Mouse (Mus musculus) cerebellum, postnatal 14 days (tissue): Measurements from ENCODE around the gene Odc1.

Source experiments
- DNase-seq, 2 experiments: peaks; one replicate each; pipeline ENCODE4 v3.0.0; 2021; ENCODE audit warnings: mixed read lengths in 2 of 2

Odc1 gene

DNA sequence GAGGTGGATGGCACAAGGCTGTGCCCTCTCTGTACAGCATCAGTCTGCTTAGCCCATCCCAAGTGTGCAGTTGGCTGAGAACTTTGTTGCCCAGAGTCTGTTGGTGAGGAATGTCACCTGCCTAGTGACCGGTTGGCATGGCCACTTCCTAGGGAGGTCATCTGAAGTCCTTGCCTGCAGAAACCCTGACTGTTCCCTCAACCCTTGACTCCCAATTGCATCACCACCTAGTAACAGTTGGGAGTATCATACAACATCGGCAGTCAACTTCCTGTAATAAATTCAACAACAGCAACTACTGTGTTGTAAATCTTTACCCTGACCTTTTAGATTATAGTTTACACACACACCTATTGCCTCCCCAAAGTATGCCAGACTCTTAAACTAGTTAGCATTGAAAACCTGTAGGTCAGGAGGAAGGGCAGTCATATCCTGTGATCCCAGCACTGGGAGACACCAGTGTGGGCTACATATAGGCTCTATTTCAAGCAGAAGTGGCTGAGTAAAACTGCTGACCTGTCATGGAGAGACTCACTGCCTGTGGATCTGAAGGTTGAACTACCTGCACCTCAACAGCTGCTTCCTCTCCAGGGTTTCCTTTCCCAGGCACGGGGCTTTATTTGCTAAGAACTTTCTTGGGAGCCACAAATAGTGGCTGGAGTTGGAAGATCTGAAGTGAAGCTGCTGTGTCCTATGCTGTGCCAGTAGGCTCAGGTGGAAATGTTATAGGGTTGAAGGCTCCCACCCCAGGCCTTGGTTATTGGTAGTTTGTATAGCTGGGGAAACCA, 6.8 kb downstream of the Odc1 start:
- DNase-seq: no peak

DNA sequence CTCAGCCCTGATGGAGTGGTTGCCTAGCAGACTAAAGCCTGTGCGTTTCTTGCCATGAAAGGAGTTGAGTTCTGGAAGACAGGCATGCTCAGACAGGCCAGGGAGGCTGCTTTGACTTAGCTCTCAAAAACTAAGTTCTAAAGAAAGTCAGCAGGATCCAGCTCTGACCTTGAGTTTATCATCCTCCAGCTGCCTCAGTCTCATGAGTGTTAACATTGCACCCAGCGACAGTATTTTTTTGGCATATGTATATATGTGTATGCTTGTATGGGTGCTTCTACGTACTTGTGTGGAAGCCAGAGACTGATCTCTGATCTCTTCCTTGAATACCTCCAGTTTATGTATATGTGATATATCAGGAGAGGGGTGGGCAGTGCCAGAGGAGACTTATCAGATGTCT, 7.8 kb downstream of the Odc1 start:
- no peak for DNase-seq

DNA sequence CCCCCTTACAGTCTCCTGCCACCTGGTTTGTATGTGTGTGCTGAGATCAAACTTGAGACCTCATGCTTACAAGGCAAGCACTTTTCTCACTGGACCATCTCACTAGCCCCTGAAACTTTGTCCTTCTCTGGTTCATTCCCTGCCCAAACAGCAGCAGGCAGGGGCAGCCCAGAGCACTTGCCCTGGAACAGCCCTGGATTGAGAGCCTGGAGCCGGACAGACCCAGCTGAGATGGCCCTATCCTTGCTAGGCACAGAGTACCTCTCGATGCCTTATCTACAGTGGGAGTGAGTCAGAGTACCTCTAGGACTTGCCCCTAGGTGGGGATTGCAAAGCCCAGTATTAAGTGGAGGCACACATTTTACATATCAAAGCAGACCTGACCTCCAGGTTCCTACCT, 8.4 kb downstream of the Odc1 start:
- no peak for DNase-seq

DNA sequence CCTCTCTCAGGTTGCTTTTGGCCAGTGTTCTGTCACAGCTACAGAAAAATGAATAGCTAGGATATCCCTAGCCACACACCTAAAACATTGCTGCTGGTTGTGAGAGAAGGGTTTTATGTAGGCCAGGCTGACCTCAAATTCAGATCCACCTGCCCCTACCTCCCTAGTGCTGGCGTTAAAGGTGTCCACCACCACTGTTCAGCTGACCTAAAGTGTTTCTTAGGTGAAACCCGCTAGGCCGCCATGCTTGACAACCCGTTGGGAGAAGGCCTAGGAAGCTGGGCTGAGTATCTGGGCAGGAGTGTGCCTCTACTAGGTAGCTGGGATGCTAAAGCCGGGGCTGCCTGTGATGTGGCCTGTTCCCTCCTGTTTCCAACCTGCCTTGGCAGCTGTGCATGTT, 9.0 kb downstream of the Odc1 start:
- DNase-seq: no peak

DNA sequence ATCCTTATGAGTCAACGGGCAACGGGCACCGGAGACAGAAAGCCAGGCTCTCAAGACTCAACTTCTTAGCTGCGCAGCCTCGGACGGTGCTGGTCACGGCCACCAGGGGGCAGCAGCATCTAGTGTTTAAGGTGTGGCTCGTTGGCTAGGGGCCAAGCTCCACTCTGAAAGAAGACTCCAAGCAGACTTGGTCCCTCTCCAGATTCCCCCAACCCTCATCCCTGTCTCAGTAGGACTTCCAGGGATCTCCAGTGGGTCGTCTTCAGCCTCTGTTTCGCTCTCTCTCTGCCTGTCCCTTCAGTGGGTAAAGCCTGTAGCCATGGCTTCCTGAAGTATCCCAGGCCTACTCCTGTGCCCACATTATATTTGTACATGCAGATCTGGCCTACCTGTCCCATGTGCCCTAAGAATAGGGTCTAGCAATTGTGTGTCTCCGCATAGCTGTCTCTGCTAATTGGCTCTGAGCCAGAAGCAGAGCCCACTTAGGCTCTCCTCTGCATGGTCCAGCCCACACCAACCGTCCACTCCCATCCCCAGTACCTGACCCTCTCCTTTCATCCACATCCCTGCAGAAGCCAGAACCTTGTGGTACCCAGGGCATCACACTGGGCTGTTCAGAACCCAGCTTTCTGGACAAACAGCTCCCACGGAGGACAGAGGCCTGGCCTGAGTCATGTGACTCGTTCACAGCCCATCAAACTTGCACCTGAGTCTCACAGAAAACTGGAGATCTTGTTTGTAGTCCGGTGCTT, 9.8 kb downstream of the Odc1 start:
- peak; percentile 96 to 99 for DNase-seq

DNA sequence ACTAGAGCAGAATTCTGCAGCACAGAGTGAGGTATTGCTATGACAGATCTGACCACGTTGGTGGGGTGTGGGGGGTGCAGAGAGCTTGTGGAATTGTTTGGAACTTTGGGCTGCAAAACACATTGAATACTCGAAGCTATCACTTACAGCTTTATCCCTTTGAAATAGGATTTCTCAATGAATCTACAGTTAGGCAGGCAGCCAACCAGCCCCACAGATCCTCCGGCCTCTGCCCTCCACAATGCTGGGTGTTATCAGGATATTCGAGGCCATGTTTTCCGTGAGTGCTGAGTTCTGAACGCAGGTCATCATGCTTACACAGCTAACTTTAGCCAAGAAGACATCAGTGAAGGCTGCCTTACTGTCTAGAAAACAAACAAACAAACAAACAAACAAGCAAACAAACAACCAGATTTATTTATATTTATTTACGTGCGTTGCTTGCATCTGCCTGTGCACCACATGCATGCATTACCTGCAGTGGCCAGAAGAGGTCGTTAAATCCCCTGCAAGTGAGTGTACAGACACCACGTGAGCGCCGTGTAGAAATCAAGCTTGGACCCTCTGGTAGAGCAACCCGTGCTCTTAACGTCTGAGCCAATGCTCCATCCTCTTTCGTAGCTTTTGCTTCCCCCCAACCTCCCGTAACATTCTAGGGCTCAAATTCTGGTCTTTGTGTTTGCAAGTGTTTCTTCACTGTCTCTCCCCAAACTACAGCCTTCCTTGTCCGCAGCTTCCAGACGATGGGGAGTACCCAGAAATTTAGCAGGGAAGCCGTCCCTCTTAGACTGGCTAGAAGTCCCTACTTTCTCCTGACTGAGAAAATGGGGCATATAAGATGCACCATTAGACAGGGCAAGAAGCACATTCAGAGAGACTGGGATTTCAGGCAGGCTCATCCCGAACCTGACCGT, 12.1 kb downstream of the Odc1 start:
- DNase-seq: peak; percentile 94 to 97

DNA sequence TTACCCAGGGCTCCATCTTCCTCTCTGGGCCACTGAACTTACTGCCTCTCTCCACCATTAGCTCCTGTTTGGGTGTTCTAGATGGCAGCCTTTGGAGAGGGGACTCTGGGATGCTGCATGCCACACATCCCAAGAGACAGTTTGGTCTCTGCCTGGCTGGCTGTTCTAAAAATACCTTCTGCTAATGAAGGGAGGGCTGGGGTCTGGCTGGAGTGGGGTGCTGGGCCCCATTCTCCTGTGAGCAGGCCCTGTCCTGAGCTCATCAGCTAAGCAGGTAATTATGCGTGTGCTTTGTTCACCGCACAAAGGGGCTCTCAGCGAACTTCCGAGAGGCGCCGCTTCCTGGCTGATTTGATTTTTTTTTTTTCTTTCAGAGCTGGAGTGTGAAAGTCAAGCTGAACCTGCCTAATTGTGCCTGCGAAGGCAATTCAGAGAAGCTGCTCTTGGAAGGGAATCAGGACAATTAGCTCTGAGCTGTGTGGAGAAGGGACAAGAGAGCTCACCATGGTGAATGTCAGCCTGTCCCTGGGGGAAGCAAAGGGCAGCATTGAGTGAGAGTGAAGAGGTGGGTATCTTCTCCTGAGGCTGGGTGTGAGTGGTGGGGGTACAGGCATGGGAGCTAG, 12.9 kb downstream of the Odc1 start:
- DNase-seq: peak in 1 of 2 experiments; percentile 37

DNA sequence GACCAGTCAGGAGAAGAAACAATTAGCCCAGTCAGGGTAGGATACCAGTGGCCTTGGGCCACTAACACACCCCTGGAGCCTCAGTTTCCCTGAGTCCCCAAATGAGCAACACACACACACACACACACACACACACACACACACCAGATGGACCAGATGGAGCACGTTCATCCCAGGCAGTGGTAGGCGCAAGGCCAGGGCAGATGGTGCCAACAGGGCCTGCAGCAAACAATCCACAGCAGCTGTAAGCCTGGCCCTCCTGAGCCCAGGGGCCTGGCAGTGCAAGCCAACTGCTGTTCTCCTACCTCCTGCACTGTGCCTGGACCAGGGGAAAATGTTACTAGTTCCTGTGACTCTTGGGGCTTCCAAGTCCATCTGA, 13.4 kb downstream of the Odc1 start:
- DNase-seq: peak; percentile 86 to 90

DNA sequence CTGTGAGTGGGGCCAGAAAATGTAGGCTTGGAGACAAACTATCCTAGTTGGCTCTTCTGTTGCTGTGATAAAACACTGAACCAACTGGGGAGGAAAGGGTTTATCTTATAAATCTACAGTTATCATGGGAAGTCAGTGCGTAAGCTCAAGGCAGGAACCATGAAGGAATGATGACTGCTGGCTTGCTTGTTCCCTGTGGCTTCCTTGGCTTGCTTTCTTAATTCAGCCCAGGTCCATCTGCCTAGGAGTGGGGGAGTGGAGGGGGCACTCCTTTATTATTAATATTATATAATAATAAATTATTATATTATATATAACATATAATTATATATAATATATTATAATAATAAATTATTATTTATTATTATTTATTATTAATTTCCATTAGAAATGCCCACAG, 17.8 kb downstream of the Odc1 start:
- peak; percentile 66 to 69 for DNase-seq

DNA sequence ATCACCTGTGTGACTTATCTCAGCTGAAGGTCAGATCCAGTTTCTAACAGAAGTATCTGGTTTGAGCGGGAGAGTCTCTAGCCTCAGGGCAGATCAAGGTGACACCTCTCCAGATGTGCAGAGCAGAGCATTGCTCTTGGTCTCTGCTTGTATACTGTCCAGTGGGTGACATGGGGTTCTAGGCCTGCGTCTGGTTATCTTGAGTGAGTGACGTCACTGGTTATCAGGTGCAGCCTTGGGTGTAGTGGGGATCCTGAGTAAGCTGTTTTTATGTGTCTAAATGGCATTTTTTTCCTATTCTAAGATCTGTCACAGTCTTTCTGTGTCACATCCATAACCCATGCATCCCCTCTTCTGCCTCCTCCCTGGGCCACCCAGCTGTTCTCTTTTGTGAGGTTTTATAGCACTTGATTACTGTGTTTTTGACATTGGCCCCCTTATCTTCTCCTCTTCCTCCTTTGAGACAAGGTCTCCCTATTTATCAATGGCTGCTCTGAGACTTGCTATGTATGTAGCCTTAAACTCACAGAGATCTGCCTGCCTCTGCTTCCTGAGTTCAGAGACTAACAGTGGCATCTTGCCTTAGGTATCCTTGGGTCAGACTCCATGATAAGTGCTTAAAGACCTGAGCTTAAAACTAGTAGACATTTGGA, 20.9 kb downstream of the Odc1 start:
- no peak for DNase-seq

DNA sequence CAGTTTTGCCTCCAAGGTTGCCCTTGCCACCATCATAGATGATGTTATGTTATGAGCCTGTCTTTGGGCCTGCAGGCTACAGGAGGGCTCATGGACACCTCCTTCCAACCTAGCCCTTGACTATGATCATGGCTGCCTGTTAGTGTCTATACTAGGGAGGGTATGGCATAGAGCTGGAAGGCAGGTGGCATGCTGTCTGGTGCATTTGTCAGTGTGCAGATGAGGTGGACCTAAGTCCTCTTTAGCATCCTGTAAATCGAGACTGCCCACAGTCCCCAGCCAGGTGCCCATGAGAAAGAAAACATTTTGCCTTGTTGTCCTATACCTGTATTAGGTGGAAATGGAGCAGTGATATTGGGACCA, 21.4 kb downstream of the Odc1 start:
- no peak for DNase-seq

DNA sequence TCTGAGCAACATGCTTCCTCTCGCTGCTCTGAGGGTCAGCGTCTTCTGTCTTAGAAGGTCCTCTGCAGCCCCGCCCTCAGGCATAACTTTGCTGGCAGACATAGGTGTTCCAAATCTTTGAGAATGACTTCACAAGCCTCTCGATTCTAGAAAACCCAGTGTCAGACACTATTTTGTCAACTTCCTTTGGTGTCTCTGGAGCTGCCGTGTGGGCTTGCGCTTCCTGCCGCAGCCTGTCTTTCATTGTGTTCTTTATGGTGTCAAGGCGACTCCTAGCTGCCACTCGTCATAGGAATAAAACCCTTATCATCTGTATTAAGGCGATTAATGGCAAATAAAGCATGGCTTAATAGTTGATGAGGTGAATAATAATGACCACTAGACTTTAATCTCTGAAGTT, 24.0 kb downstream of the Odc1 start:
- no peak for DNase-seq

DNA sequence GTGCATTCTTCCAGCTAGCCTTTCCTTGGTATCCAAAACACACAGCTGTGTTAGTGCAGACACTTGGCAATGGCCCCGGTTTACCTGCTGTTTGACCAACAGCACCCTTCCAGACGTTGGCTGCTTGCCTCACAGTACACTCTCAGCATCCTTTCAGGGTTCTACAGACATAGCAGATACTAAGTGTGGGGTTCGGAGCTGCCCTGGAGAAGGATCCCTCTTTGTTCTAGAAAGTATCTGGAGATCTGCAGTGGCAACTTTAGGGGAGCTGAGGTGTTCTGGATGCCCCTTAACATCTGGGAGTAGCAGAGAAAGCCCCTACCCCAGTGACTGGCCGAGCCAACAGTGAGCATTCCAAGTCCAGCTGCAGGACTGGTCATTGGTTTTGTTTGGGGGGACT, 30.0 kb downstream of the Odc1 start:
- DNase-seq: no peak

DNA sequence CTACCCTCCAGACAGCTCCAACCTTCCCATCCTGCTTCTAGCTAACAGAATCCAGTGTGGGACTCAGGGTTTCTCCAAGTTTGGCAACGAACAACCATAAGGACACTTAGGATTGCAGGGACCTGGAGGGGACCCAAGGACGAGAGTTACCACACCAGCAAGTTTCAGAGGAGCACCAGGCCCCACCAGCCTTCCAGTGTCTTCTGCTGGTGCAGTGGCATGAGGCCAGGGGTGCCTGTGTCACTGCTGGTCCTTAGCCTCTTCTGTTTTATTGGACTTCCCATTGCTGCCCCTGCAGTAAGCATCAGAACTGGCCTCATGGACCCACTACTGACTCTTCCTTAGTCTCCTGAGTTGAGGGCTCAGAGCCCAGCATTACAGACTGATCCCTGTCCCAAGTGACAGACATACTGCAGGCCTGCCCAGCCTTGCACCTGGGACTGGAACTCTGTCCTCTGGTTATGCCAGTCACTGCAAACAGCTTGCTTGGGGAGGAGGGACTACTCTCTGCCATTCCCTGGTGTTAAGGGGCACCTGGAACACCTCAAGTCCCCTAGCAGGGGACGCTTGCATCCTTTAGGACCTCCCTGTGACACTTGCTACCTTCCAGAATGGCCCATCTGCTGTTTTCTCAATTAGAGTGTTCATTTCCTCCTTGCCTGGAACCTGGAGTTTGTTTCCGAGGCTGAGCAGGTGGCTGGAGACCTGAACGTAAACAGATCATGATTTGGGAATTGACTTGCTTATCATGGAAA, 30.7 kb downstream of the Odc1 start:
- peak; percentile 45 to 47 for DNase-seq

DNA sequence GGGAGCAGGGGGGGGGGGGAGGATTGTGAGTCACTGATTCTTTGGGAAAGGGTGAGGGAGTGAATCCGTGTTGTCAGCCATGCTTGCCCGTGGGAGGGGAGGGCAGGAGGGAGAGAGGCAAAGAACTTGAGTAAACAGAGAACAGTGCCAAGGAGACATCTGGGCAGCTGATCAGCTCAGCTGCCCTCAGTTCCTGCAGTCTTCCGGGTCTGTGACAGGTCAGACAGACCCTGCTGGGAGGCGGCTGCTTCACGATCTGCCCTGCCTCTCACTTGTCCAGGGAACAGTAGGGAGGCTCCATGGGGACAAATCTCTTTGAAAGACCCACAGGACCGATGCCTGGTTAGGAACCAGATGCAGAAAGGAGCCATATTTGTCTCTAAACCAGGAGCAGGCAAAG, 31.4 kb downstream of the Odc1 start:
- DNase-seq: peak; percentile 45 to 59

DNA sequence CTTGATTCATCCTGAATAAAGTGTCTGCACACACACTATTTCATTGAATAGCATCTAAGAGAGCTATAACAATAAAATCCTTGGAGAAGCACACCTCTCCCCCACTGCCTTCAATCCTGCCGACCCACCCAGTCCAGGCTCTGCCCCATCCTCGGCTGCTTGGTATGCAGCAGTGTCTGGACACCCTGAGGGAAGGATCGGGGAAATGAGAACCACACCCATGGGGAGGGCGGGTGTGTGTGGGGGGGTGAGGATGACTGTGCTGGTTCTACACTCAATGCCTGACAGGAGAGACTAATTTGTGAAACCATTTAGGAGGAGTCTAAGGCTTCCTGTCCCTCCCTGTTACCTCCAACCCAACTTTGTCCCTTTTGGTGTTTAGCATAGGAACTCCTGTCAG, 34.0 kb downstream of the Odc1 start:
- no peak for DNase-seq

DNA sequence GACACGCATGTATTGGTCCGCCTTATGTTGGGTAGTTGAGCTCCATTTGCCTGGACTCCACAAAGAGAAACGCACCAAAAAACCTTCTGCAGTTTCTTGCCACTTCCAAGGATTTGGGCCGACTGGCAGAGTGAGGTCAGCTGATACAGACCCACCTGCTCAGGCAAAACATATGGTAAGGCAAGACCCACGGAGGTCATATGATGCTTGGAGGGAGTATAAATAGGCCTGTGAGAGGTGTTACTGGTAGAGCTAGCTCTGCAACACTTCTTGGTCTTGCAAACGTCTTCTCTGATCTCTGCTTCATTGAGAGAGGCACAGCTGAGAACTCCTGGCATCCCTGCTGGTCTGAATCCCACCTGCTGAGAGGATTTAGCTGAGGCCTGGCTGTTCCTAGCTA, 36.4 kb downstream of the Odc1 start:
- no peak for DNase-seq

DNA sequence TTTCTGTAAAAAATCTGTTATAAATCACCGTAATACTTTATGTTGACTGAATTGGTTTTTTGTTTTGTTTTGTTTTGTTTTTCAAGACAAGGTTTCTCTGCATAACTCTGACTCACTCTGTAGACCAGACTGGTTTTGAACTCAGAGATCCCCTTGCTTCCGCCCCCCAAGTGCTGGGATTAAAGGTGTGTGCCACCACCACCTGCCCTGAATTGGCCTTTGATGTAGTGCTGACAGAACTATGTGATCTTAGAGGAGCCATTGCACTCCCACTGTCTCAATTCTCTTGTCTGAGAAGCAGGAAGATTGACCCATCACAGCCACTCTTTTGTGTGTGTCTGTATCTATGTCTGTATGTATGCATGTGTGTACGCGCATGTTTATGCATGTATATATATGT, 37.8 kb downstream of the Odc1 start:
- no peak for DNase-seq

DNA sequence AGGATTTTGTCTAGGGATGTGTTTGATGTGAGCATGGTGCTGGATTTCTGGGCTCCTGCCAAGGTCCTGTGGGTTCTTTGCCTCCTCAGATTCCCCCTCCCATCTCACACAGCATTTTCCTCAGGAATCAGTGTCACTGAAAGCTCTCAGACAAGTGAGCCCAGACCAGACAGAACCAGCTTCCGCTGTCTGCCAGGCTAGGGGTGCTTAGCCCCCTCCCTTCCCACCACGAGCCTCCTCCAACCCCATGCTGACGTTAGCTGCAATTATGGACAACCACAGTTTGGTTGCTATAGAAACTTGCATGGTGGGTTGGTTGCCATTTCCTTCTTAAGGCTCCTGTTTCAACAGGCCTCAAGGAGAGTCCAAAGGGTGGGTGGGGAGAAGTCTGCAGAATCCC, 39.3 kb downstream of the Odc1 start:
- no peak for DNase-seq

DNA sequence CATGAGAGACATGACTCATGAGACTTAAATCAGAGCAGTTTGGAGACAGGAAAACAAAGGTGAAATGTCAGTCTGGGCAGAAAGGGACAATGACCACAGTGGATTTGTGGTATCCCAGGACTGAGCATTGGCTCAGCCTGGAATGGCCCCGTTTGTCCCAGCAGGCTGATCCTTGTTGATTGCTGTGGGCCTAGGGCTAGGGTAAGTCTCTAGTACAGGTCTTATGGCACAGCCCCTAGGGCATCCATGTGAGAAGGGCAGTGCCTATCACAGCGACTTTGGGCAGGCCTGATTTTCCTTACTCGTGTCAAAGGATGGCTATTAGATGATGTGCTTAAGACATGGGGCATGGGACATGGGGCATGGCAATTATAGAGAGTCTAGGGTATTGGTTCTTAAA, 41.4 kb downstream of the Odc1 start:
- DNase-seq: no peak

DNA sequence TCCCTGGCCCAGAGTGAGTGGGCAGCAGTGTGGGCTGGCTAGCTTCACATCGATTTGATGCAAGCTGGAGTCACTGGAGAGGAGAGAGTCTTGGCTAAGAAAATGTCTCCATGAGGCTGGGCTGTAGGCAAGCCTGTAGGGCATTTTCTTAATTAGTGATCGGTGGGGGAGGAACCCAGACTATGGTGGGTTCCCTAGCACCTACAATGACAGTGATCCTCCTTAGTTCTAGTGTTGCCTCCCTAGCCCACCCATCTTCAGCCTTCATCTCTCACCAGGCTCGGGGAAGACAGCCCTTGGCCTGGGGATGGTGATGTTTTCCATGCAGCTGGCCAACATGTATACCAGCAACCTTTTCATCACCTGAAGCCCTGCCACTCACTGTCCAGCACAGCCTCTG, 43.8 kb downstream of the Odc1 start:
- no peak for DNase-seq
